17 mouse cellular contexts compared by ENCODE assay signal in the genomic region with DNA sequence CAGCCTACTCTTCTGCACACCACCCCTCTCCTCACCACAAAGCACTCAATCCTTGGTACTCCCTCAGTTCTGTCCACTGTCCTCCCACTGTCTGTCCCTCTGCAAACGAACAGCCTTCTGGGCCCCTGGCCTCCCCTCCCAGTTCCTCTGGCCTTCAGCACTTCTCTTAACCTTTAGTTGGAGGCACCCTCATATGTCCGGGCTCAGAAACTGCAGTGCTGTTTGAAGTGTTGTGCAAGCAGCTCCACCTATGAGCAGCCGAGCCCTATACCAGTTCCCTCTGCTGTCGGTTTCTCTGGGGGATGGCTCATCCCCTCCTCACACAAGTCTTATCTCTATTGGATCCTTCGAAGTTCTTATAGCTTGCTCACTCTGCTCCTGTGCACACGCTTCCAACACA. TPM values are rescaled to one million over a fixed set of nuclear protein-coding genes. Genes with fewer than 3 reads are reported as not detected.
"Had no signal": no experiment of that assay in that cellular context is flagged by ENCODE, and none has a peak within 500 bp of the region (broad histone marks: within the 10 kb centered on the region; RNA-seq: fewer than 3 reads in every experiment).

No protein-coding gene starts in this region.

- H3K27ac ChIP-seq: kidney, postnatal 0 days; layer of hippocampus, adult 2 months; limb, embryonic 15.5 days; stomach, postnatal 0 days had no signal

- H3K9me3 ChIP-seq: limb, embryonic 15.5 days had no signal

- H3K36me3 ChIP-seq: limb, embryonic 15.5 days had no signal

- H3K4me3 ChIP-seq: layer of hippocampus, adult 2 months; limb, embryonic 15.5 days had no signal

- H3K4me1 ChIP-seq: limb, embryonic 15.5 days had no signal

- H3K9ac ChIP-seq: limb, embryonic 15.5 days had no signal

- H3K4me2 ChIP-seq: limb, embryonic 15.5 days; midbrain, embryonic 11.5 days had no signal

- ATAC-seq: midbrain, embryonic 16.5 days had no signal

- DNase-seq: kidney, adult 11 months; kidney, adult 9 months; kidney, postnatal 36 days; lung, adult 18-20 months; thymus, postnatal 4 days had no signal

RNA-seq across cellular contexts. Expression of a gene that starts 1.7 kb away (rescaled TPM):
- total RNA-seq: layer of hippocampus, adult 2 months; layer of hippocampus, postnatal 25 days; left cerebral cortex, adult 8-10 months; left cerebral cortex, postnatal 25 days had no signal
- polyA plus RNA-seq: kidney, postnatal 0 days; limb, embryonic 11.5 days; limb, embryonic 15.5 days; lung, embryonic 16.5 days; midbrain, embryonic 11.5 days; midbrain, embryonic 16.5 days; neural tube, embryonic 14.5 days had no signal
